Mouse (Mus musculus) stomach, postnatal 0 days (tissue): ENCODE measurements around the gene Rsph9.

Experiments used
- CTCF ChIP-seq: IDR thresholded peaks from 2 replicates; pipeline ENCODE4 v1.5.1; 2016; ENCODE audit warnings: antibody characterized with exemption, low read depth, mild to moderate bottlenecking, moderate library complexity
- EP300 ChIP-seq: optimal IDR thresholded peaks from 2 replicates; pipeline ENCODE3; 2016; ENCODE audit warnings: antibody characterized with exemption

- TF ChIP-seq CTCF, result no peak
- TF ChIP-seq EP300, result no peak
Observed at GRCm38 (mm10) chr17:46159236-46159635, 15.2 kb upstream of the Rsph9 start.
